Mouse (Mus musculus) forelimb bud, embryonic 11.5 days (tissue): ENCODE measurements around the gene 4930523C07Rik.
A peak's percentile ranks its signal among the peaks of the same experiment; 100 is the strongest.

ENCODE experiments used
- DNase-seq: peaks from one replicate; pipeline ENCODE4 v3.0.0-alpha.2; 2012; ENCODE audit warnings: low read depth, low spot score

Gene 4930523C07Rik

GRCm38 (mm10) chr1:160045971-160046370, 1.8 kb downstream of the 4930523C07Rik start:
- DNase-seq: no peak

- no peak for DNase-seq
Measured at GRCm38 (mm10) chr1:160046786-160047185, 2.6 kb downstream of the 4930523C07Rik start.

GRCm38 (mm10) chr1:160047481-160047931, 3.3 kb downstream of the 4930523C07Rik start:
- DNase-seq: no peak

- DNase-seq: no peak
Measured at GRCm38 (mm10) chr1:160049131-160049880, 5.1 kb downstream of the 4930523C07Rik start.

GRCm38 (mm10) chr1:160050898-160051297, 6.7 kb downstream of the 4930523C07Rik start:
- DNase-seq: no peak

- no peak for DNase-seq
Measured at GRCm38 (mm10) chr1:160052556-160053315, 8.6 kb downstream of the 4930523C07Rik start.

GRCm38 (mm10) chr1:160053510-160054305, 9.5 kb downstream of the 4930523C07Rik start:
- no peak for DNase-seq

- DNase-seq: no peak
Measured at GRCm38 (mm10) chr1:160054366-160055078, 10.3 kb downstream of the 4930523C07Rik start.

GRCm38 (mm10) chr1:160057657-160058056, 13.5 kb downstream of the 4930523C07Rik start:
- no peak for DNase-seq

- no peak for DNase-seq
Measured at GRCm38 (mm10) chr1:160059908-160060307, 15.7 kb downstream of the 4930523C07Rik start.

- DNase-seq: no peak
Measured at GRCm38 (mm10) chr1:160060542-160060941, 16.4 kb downstream of the 4930523C07Rik start.

- no peak for DNase-seq
Measured at GRCm38 (mm10) chr1:160061321-160061720, 17.1 kb downstream of the 4930523C07Rik start.

- DNase-seq: no peak
Measured at GRCm38 (mm10) chr1:160061725-160062366, 17.7 kb downstream of the 4930523C07Rik start.

GRCm38 (mm10) chr1:160064547-160065144, 20.5 kb downstream of the 4930523C07Rik start:
- no peak for DNase-seq

GRCm38 (mm10) chr1:160078882-160079661, 34.9 kb downstream of the 4930523C07Rik start:
- no peak for DNase-seq

GRCm38 (mm10) chr1:160080800-160081436, 36.7 kb downstream of the 4930523C07Rik start:
- peak; percentile 81 for DNase-seq

- no peak for DNase-seq
Measured at GRCm38 (mm10) chr1:160082647-160083046, 38.5 kb downstream of the 4930523C07Rik start.

- no peak for DNase-seq
Measured at GRCm38 (mm10) chr1:160084239-160084638, 40.1 kb downstream of the 4930523C07Rik start.

GRCm38 (mm10) chr1:160086651-160087050, 42.5 kb downstream of the 4930523C07Rik start:
- DNase-seq: no peak
